Mouse (Mus musculus) layer of hippocampus, adult 9-10 months (tissue): ENCODE results near the gene Kap.
A peak's percentile ranks its signal among the peaks of the same experiment; 100 is the strongest.
"Not testable (repeated sequence)": the region's sequence is repeated elsewhere in the genome, so short reads cannot be mapped to it uniquely, and the experiment has no call there.

Source experiments
- DNase-seq: peaks from one replicate; pipeline ENCODE4 v3.0.0; 2022; ENCODE audit warnings: low spot score

Gene Kap

DNA sequence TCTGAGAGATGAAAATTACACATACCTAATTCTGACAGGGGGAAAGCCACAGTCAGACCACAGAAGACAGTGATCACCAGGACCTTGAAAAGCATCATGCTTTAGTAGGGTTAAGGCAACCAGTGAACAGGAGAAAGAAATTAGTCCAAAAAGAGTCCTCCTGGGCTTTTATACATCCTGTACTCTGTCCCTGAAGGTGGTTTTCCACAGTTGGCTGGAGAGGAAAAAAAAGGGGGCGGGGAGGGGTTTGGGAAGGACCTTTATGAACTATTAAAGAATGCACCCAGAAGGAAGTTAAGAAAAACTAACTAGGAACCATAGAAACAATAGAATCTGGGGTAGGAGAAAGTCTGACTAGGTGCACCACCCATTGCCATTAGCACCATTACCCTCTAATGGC lies at the start of gene Kap:
Kap (minus strand) TSS at position 237 of the 400 bp plus-strand sequence.
- DNase-seq: no peak

DNA sequence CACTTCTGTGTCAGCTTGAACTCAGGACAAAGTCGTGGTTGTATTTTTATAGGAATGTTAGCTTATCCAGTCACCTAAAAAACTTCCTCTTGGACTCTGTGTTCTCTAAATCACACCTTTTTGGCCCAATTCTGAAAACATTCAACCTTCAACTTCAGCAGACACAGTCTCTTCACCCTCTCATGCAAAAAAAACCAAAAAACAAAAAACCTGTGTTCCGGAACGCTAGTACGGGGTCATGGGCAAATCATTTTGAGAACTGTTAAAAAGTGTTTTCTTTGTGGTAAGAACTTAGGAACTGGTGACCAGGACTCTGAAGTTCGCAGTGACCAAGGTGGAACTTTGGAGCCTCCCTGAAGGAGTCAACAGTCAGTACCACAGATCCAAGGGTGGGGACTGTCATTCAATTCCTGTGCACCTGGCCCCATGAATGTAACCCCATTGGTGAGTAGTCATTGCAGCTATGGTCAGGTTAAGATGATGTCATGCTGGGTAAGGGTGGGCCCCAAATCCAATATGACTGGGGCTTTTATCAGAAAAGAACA lies 32.4 kb upstream of the Kap start:
- no peak for DNase-seq

DNA sequence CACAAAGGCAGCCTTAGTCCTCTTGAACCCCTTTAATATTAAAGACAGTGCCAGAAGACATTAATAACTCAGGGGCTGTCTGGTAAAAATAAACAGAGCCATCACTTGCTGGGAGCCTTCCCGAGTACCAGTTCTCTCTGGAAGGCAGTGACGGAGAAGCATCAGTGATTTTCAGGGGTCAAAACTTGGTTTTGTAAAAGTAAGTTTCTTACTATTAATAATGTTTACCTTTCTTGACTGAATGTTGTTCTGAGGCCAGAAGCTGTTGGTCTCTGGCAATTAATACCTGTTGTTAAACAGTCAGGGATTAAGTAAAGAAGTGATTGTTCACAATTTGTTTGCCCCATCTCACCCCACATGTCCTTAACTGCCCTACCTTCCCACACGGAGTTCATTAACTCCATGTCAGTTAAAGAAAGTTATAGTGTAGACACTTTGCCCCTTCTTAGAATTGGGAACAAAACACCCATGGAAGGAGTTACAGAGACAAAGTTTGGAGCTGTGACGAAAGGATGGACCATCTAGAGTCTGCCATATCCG lies 30.0 kb upstream of the Kap start:
- DNase-seq: no peak

DNA sequence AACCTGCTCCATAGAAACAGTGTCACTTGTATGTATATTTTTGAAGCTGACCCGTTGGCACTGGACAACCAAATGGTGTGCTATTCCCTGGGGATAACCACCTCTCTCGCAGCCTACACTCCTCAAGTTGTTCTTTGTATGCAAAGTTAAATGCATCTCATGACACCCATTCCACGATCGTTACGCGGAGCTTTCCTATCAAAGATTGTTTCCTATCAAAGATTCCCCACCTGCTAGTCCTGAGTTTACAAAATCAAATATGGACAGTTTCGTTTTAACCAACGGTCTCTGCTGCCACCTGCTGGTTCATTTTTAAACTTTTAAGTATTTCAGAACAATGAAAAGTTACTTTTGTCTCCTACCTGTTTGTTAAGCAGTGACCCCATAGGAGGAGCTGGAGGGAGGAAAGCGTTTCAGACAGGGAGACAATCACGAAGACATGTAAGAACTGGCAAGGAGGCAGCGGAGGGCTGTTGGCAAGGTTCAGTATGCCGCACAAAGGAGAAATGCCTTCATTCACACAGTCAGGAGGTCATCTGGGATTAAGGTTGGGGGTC lies 22.4 kb upstream of the Kap start:
- peak; percentile 15 for DNase-seq

DNA sequence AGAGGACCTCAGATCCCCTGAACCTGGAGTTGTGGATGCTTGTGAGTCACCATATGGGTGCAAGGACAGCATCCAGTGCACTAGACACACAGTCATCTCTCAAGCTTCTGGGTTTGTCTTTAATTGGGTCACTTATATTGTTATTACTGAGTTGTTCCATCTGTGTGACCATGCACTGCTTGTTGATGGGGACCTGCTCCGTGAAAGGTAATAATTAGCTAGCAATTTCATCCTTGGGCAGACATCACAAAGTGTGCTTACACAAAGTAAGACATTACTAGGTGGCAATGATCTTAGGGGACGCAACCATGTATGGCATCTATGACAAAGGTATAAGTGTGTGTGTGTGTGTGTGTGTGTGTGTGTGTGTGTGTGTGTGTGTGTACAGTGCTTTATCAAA lies 19.1 kb upstream of the Kap start:
- no peak for DNase-seq

DNA sequence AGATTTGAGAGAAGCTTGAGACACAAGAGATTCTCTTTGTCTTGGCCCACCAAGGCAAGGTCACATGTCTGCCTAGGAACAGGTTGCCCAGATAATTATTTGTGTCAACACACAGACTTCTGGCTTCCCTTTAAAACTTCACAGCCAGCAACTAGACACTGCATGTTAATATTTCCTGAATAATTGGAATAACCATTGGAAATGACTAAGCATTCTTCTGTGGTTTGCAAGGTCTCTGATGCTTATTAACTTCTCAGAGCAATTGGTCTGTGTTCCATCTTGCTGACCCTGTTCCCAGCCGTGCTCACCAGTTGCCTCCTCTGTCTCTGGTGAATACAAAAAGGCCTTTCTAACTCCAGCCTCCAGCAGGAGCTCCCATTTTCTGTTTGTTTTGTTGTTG lies 17.6 kb upstream of the Kap start:
- no peak for DNase-seq

DNA sequence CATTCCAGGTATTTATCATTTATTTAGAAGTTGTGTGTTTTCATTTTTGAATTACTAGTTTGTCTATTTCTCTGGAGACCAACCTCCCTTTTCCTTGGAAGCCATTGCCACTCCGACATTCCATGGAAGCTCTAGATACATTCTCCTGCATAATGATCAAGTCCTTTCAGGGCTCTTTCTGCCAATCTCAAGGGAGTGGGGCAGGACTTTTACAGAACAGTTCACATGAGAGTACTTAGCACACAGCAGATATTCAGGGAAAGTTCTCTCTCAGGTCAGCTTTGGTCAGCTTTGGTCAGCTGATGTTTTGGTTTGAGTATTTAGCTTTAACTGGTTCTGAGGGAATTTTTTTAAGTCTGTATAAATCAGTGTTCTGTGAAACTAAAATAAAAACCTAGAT lies 14.8 kb upstream of the Kap start:
- DNase-seq: no peak

DNA sequence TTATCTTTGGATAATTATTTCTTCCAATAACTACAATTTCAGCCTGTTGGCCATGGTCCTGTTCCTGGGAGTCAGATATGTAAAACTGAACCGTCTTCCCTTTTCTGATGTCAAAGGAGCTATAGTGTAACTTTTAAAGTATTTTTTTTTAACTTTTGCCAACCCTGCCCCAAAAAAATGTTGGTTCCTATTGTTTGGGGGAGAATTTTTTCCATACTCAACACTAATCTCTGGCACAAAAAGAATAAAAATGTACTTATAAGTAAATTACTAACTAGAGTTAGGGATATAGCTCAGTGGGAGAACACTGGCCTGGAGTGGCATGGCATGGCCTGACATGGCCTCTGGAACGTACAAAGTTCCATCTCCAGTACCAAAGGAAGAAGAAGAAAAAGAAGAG lies 2.3 kb upstream of the Kap start:
- no peak for DNase-seq

DNA sequence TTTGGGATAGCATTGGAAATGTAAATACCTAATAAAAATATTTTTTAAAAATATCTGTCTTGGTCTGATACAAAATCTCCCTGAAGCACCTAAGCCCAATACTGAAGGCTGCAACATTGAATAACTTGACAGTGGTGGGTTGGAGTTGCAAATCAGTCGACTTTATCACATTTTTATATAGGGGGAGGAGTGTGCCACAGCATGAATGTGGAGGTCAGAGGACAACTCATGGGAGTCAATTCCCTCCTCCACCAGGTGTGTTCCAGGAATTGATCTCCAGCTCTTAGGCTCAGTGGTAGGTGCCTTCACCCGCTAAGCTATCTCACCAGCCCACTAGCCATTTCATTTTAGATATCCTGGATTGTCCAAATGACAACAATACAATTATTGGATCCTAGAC lies 4.2 kb downstream of the Kap start:
- no peak for DNase-seq

DNA sequence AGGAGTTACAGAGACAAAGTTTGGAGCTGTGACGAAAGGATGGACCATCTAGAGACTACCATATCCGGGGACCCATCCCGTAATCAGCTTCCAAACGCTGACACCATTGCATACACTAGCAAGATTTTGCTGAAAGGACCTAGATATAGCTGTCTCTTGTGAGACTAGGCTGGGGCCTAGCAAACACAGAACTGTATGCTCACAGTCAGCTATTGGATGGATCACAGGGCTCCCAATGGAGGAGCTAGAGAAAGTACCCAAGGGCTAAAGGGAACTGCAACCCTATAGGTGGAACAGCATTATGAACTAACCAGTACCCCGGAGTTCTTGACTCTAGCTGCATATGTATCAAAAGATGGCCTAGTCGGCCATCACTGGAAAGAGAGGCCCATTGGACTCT lies 4.7 kb downstream of the Kap start:
- not testable (repeated sequence) for DNase-seq

DNA sequence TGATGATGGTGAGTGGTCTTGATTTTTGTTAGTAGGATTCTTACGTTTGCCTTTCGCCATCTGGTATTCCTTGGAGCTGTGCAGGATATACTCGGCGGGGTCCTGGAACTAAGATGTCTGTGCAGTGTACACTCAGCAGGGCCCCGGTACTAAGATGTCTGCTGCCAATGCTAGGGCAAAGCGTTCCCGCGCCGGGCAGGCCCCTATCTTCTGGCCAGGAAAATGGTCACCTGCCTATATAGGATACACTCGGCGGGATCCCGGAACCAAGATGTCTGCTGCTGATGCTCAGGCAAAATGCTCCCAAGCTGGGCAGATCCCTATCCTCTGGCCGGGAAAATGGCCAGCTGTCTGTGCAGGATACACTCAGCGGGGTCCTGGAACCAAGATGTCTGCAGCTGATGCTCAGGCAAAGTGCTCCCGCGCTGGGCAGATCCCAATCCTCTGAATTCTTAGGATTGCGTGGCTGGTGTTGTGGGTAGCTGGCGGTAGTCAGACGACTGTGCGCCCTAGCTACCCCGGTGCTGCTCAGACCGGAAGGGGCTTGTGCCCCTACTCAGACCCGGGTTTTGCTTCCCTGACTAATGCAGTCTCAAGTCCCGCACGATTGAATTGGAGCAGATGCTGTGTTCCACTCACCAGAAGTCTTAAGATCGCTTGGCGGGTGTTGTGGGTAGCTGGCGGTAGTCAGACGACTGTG lies 15.1 kb downstream of the Kap start:
- DNase-seq: not testable (repeated sequence)

DNA sequence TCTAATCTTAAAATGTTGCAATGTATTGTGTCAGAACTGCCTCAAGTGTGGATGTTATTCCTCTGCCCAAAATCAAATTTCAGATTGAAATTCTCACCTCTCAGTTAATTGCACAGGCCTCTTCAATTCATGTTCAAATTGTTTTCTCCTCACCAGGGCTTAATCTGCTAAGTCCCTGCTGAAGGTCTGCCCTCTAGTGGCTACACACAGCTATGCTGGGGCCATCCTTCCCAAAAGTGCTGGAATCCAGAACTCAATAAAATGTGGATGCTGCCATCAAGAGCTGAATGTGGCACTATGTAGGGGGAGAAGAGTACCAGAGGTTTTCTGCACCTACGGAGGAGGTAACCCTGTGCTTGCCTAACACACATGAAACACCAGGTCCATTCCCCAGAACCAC lies 41.2 kb downstream of the Kap start:
- DNase-seq: no peak
